Mouse (Mus musculus): Measurements from ENCODE around the gene Cep104.

Cep104 gene

GRCm38 (mm10) chr4:153974431-153975291 lies at the start of gene Cep104, which contains the start of gene Dffb:
Gene Cep104, plus strand, starts transcription at chr4:153975194.
Gene Dffb, minus strand, starts transcription at chr4:153975126.
- DNase-seq (ENCODE audit: low spot score in 2 of 2) = peak; percentile 87 to 92

- no peak for DNase-seq (ENCODE audit: low spot score in 2 of 2)
Measured at GRCm38 (mm10) chr4:153928772-153929299, 46.2 kb upstream of the Cep104 start.

GRCm38 (mm10) chr4:153929425-153929824 lies 45.6 kb upstream of the Cep104 start:
- DNase-seq (ENCODE audit: low spot score in 2 of 2) = no peak

GRCm38 (mm10) chr4:153929921-153930320 lies 45.1 kb upstream of the Cep104 start:
- no peak for DNase-seq (ENCODE audit: low spot score in 2 of 2)

- peak in 1 of 2 experiments; percentile 9 for DNase-seq (ENCODE audit: low spot score in 2 of 2)
Measured at GRCm38 (mm10) chr4:153943243-153943642, 31.8 kb upstream of the Cep104 start.

GRCm38 (mm10) chr4:153944261-153944660 lies 30.7 kb upstream of the Cep104 start:
- DNase-seq (ENCODE audit: low spot score in 2 of 2) = no peak

- DNase-seq (ENCODE audit: low spot score in 2 of 2) = no peak
Measured at GRCm38 (mm10) chr4:153945741-153946140, 29.3 kb upstream of the Cep104 start.

GRCm38 (mm10) chr4:153950372-153950771 lies 24.6 kb upstream of the Cep104 start:
- DNase-seq (ENCODE audit: low spot score in 2 of 2) = no peak

GRCm38 (mm10) chr4:153951150-153951549 lies 23.8 kb upstream of the Cep104 start:
- DNase-seq (ENCODE audit: low spot score in 2 of 2) = no peak

GRCm38 (mm10) chr4:153951692-153952091 lies 23.3 kb upstream of the Cep104 start:
- DNase-seq (ENCODE audit: low spot score in 2 of 2) = no peak

GRCm38 (mm10) chr4:153955651-153956050 lies 19.3 kb upstream of the Cep104 start:
- no peak for DNase-seq (ENCODE audit: low spot score in 2 of 2)

- DNase-seq (ENCODE audit: low spot score in 2 of 2) = peak; percentile 93 to 96
Measured at GRCm38 (mm10) chr4:153956569-153957405, 18.2 kb upstream of the Cep104 start, which contains the start of gene A430005L14Rik. Gene A430005L14Rik, plus strand, starts transcription at chr4:153957237.

GRCm38 (mm10) chr4:153957444-153958250 lies 17.3 kb upstream of the Cep104 start:
- DNase-seq (ENCODE audit: low spot score in 2 of 2) = no peak

- DNase-seq (ENCODE audit: low spot score in 2 of 2) = no peak
Measured at GRCm38 (mm10) chr4:153962631-153963030, 12.4 kb upstream of the Cep104 start.

- DNase-seq (ENCODE audit: low spot score in 2 of 2) = no peak
Measured at GRCm38 (mm10) chr4:153966651-153967050, 8.3 kb upstream of the Cep104 start.

GRCm38 (mm10) chr4:153967556-153967955 lies 7.4 kb upstream of the Cep104 start:
- DNase-seq (ENCODE audit: low spot score in 2 of 2) = no peak

GRCm38 (mm10) chr4:153968063-153968462 lies 6.9 kb upstream of the Cep104 start:
- no peak for DNase-seq (ENCODE audit: low spot score in 2 of 2)

GRCm38 (mm10) chr4:153975292-153975662 lies 283 bp downstream of the Cep104 start:
- DNase-seq (ENCODE audit: low spot score in 2 of 2) = no peak

GRCm38 (mm10) chr4:153975768-153976167 lies 774 bp downstream of the Cep104 start:
- no peak for DNase-seq (ENCODE audit: low spot score in 2 of 2)

- DNase-seq (ENCODE audit: low spot score in 2 of 2) = no peak
Measured at GRCm38 (mm10) chr4:153979243-153979642, 4.2 kb downstream of the Cep104 start.

GRCm38 (mm10) chr4:153980470-153980869 lies 5.5 kb downstream of the Cep104 start:
- no peak for DNase-seq (ENCODE audit: low spot score in 2 of 2)
